ENCODE assay signal across 14 mouse cellular contexts in the genomic region with DNA sequence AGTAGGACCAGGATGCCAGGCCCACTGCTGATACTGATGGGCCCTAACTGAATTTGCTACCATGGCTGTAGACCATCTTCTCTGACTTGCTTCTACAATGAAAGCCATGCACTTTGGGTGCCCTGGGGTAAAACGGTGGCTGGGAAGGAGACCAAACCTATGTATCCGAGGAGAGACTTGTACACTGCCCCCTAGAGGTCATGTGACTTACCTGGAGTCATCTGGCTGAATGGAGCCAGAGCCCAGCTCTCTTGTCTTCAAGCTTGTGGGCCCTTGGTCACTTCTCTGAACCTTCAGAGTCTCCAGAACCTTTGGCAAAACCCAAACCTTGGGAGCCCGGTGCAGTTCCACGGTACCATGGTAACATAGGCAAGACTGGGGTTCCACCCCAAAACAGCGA.
A peak's percentile ranks its signal among the peaks of the same experiment; 100 is the strongest.
DNase-seq lines count a peak whose midpoint lies in the region; ATAC-seq and TF ChIP-seq lines count a peak whose summit lies in the region.
"Had no signal": no experiment of that assay in that cellular context is flagged by ENCODE, and none has a peak within 500 bp of the region (broad histone marks: within the 10 kb centered on the region; RNA-seq: fewer than 3 reads in every experiment).

No protein-coding gene starts in this region.

- no peaks in the 10 kb centered on the region for H3K4me1 ChIP-seq in embryonic facial prominence, embryonic 11.5 days (ENCODE audit: control insufficient read depth, insufficient read depth, low read length)
- peaks cover 16% of the 10 kb centered on the region for H3K4me1 ChIP-seq in embryonic facial prominence, embryonic 10.5 days
- H3K4me1 ChIP-seq in liver, adult 2 months (ENCODE audit: control insufficient read depth, insufficient read depth, low read length), result no peaks in the 10 kb centered on the region
- H3K4me1 ChIP-seq: liver, embryonic 13.5 days had no signal

- H3K27me3 ChIP-seq in embryonic facial prominence, embryonic 11.5 days (ENCODE audit: control insufficient read depth, insufficient read depth, low read length), result no peaks in the 10 kb centered on the region
- peaks cover 16% of the 10 kb centered on the region for H3K27me3 ChIP-seq in embryonic facial prominence, embryonic 10.5 days (replicated peaks; ENCODE audit: low read depth, poor library complexity, severe bottlenecking)
- H3K27me3 ChIP-seq in liver, adult 2 months (ENCODE audit: control insufficient read depth, insufficient read depth, low read length), result no peaks in the 10 kb centered on the region
- H3K27me3 ChIP-seq: liver, embryonic 13.5 days had no signal

- peak; percentile 40 for DNase-seq in embryonic facial prominence, embryonic 11.5 days (ENCODE audit: low spot score)
- no peak for DNase-seq in embryonic facial prominence, embryonic 10.5 days (ENCODE audit: low spot score)
- DNase-seq in liver, adult 2 months (ENCODE audit: extremely low read depth, low read depth, low spot score), result peak; percentile 5
- DNase-seq in liver (no peak), R1 (ENCODE audit: low read depth, low spot score) (peak; percentile 44)
- DNase-seq in thymus, postnatal 0 days (ENCODE audit: low spot score), result peak; percentile 56
- no peak for DNase-seq in urinary bladder, adult 2 months (ENCODE audit: low spot score)
- no peak for DNase-seq in left cerebral cortex, adult 8-10 months (ENCODE audit: low spot score in 2 of 2)
- DNase-seq: kidney, postnatal 10 days; liver, embryonic 13.5 days; right cerebral cortex, postnatal 25 days had no signal

- H3K36me3 ChIP-seq in embryonic facial prominence, embryonic 11.5 days (replicated peaks; ENCODE audit: control insufficient read depth, insufficient read depth, low read depth, low read length), result no peaks in the 10 kb centered on the region
- no peaks in the 10 kb centered on the region for H3K36me3 ChIP-seq in embryonic facial prominence, embryonic 10.5 days (replicated peaks)
- no peaks in the 10 kb centered on the region for H3K36me3 ChIP-seq in liver, adult 2 months (ENCODE audit: control insufficient read depth, insufficient read depth, low read length)
- H3K36me3 ChIP-seq: liver, embryonic 13.5 days had no signal

- H3K4me2 ChIP-seq in embryonic facial prominence, embryonic 11.5 days (ENCODE audit: low read depth, low read length), result no peak overlapping the region
- H3K4me2 ChIP-seq: heart, embryonic 11.5 days; hindbrain, embryonic 14.5 days; liver, embryonic 13.5 days had no signal

- no peak for TF ChIP-seq POLR2A in liver, adult 2 months (IDR thresholded peaks at IDR 0.05; ENCODE audit: extremely low read depth, insufficient read depth, low read length)

- 79% methylated on average over 5 of the region's 5 CpGs for WGBS in embryonic facial prominence, embryonic 11.5 days
- WGBS in embryonic facial prominence, embryonic 10.5 days, result 76% methylated on average over 5 of the region's 5 CpGs
- 76% methylated on average over 5 of the region's 5 CpGs for WGBS in liver, adult 2 months

- no peak overlapping the region for H3K4me3 ChIP-seq in embryonic facial prominence, embryonic 11.5 days (ENCODE audit: low read depth, low read length)
- H3K4me3 ChIP-seq in embryonic facial prominence, embryonic 10.5 days, result no peak overlapping the region
- no peak overlapping the region for H3K4me3 ChIP-seq in liver, adult 2 months (ENCODE audit: insufficient read depth, low read depth, low read length)
- H3K4me3 ChIP-seq: liver, embryonic 13.5 days had no signal

- no peak for ATAC-seq in embryonic facial prominence, embryonic 11.5 days (replicated peaks; ENCODE audit: insufficient number of reproducible peaks, low FRiP score, low TSS enrichment, low read depth)

- no peaks in the 10 kb centered on the region for H3K79me2 ChIP-seq in liver, adult 2 months (ENCODE audit: control insufficient read depth, insufficient read depth, low read length)

- no peak overlapping the region for H3K9ac ChIP-seq in embryonic facial prominence, embryonic 11.5 days (replicated peaks; ENCODE audit: low read length)
- no peak overlapping the region for H3K9ac ChIP-seq in liver, adult 2 months (ENCODE audit: low read depth, low read length)
- H3K9ac ChIP-seq: hindbrain, embryonic 14.5 days; liver, embryonic 13.5 days had no signal

- TF ChIP-seq CTCF in liver, adult 2 months (IDR thresholded peaks at IDR 0.05; ENCODE audit: low read depth, low read length), result peak; percentile 10; the same call in 1 of the 2 replicates

- H3K9me3 ChIP-seq in embryonic facial prominence, embryonic 11.5 days (replicated peaks; ENCODE audit: control insufficient read depth, low read length), result no peaks in the 10 kb centered on the region
- no peaks in the 10 kb centered on the region for H3K9me3 ChIP-seq in embryonic facial prominence, embryonic 10.5 days
- H3K9me3 ChIP-seq: liver, embryonic 13.5 days had no signal

- H3K27ac ChIP-seq in embryonic facial prominence, embryonic 11.5 days (replicated peaks; ENCODE audit: low read depth, low read length), result no peak overlapping the region
- H3K27ac ChIP-seq in embryonic facial prominence, embryonic 10.5 days (replicated peaks), result no peak overlapping the region
- H3K27ac ChIP-seq in liver, adult 2 months (replicated peaks; ENCODE audit: insufficient read depth, low read depth, low read length), result no peak overlapping the region
- H3K27ac ChIP-seq: hindbrain, embryonic 14.5 days; liver, embryonic 13.5 days; macrophage had no signal

Comparison
In these comparisons a context has a peak if more than half of its experiments do, and no peak if none do; other contexts are left out.
1. DNase-seq: peak in embryonic facial prominence, embryonic 11.5 days (single experiment), liver, adult 2 months (single experiment), R1 (single experiment) and thymus, postnatal 0 days (single experiment); none in embryonic facial prominence, embryonic 10.5 days (single experiment), liver (single experiment), urinary bladder, adult 2 months (single experiment) and left cerebral cortex, adult 8-10 months (0 of 2).